Mouse (Mus musculus) heart, embryonic 15.5 days (tissue): Measurements from ENCODE around the gene Phldb2. TPM values are rescaled to one million over a fixed set of nuclear protein-coding genes. Genes with fewer than 3 reads are reported as not detected.

Source experiments
- ATAC-seq: fragments of 200-750 bp; cut with Nextera tagmentation; replicated peaks from 2 replicates; pipeline ENCODE4 v1.8.0; 2017; ENCODE audit warnings: low read depth, moderate TSS enrichment; ENCODE audit not compliant: insufficient number of reproducible peaks, insufficient read depth, low FRiP score
- H3K27ac ChIP-seq: fragments of 300-500 bp; sonication (generic); 2 replicates; pipeline ENCODE4 v1.5.1; 2015; ENCODE audit warnings: mild to moderate bottlenecking, inconsistent platforms
- H3K27me3 ChIP-seq: fragments of 300-500 bp; sonication (generic); 2 replicates; pipeline ENCODE4 v1.6.1; 2015; ENCODE audit warnings: inconsistent platforms
- H3K36me3 ChIP-seq: fragments of 300-500 bp; sonication (generic); 2 replicates; pipeline ENCODE4 v1.6.1; 2015; ENCODE audit warnings: mild to moderate bottlenecking, inconsistent platforms
- H3K4me1 ChIP-seq: fragments of 300-500 bp; sonication (generic); replicated peaks from 2 replicates; pipeline ENCODE4 v1.6.1; 2015; ENCODE audit warnings: inconsistent platforms
- H3K4me2 ChIP-seq: fragments of 300-500 bp; sonication (generic); 2 replicates; pipeline ENCODE4 v1.6.1; 2015; ENCODE audit warnings: inconsistent platforms, mild to moderate bottlenecking, moderate library complexity
- H3K4me3 ChIP-seq: fragments of 300-500 bp; sonication (generic); 2 replicates; pipeline ENCODE4 v1.5.1; 2015; ENCODE audit warnings: mild to moderate bottlenecking, inconsistent platforms
- H3K9ac ChIP-seq: fragments of 300-500 bp; sonication (generic); 2 replicates; pipeline ENCODE4 v1.6.1; 2015; ENCODE audit warnings: mild to moderate bottlenecking, inconsistent platforms
- H3K9me3 ChIP-seq: fragments of 300-500 bp; sonication (generic); replicated peaks from 2 replicates; pipeline ENCODE4 v1.6.1; 2016; ENCODE audit warnings: inconsistent platforms
- WGBS: fragments of 180-500 bp; shearing (Covaris S2); methylation state at CpG from one replicate; pipeline ENCODE4 v1.1.7; 2015; ENCODE audit warnings: mixed read lengths; 5-methylcytosine and 5-hydroxymethylcytosine counted together
- polyA plus RNA-seq: library from polyadenylated mRNA; unstranded; fragments of >200 nt; fragmentation: Nextera tagmentation; extraction: Ambion mirVana; gene quantifications from 2 replicates; pipeline ENCODE4 v1.2.1, GENCODE M21; 2015

Phldb2 gene
- polyA plus RNA-seq, 1 experiment from 2014 or later, result 39.8 TPM

GRCm38 (mm10) chr16:45890471-45891200 lies 62.8 kb downstream of the Phldb2 start:
- Histone ChIP-seq H3K27ac (no peak overlapping the region), H3K9me3 (no peaks in the 10 kb centered on the region), H3K9ac (no peak overlapping the region), H3K27me3 (no peaks in the 10 kb centered on the region), H3K4me2 (no peak overlapping the region), H3K36me3 (no peaks in the 10 kb centered on the region), H3K4me1 (peaks cover 22% of the 10 kb centered on the region), H3K4me3 (no peak overlapping the region)
- ATAC-seq, result no peak
- WGBS, result 74% methylated on average over 4 of the region's 4 CpGs

- H3K9me3 ChIP-seq, result no peaks in the 10 kb centered on the region
- no peaks in the 10 kb centered on the region for H3K36me3 ChIP-seq
- 53% methylated on average over 4 of the region's 4 CpGs for WGBS
- H3K4me3 ChIP-seq, result no peak overlapping the region
- no peak overlapping the region for H3K4me2 ChIP-seq
- H3K27ac ChIP-seq, result no peak overlapping the region
- H3K4me1 ChIP-seq, result peaks cover 26% of the 10 kb centered on the region
- H3K9ac ChIP-seq, result no peak overlapping the region
- H3K27me3 ChIP-seq, result no peaks in the 10 kb centered on the region
- no peak for ATAC-seq
Observed at GRCm38 (mm10) chr16:45889636-45890035, 63.8 kb downstream of the Phldb2 start.

DNA sequence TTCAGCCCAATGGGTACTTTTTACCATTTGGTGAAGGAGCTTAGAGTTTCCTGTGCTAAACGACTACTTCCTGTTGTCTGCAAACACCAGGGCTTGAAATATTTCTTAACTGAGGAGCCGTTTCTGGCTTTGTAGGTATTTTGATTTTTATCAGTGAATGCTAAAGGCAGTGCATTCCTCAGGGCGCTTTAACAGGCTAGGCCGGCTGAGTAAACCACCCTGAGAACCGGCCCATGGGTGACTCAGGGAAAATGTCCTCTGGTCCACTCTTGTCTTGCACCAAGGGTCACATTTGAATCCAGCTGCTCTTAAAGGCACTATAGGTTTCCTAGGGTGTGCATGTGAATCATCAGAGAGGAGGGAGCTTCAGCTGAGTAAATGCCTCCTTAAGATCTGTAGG lies 66.8 kb downstream of the Phldb2 start:
- no peak overlapping the region for H3K27ac ChIP-seq
- ATAC-seq, result no peak
- 36% methylated on average over 5 of the region's 5 CpGs for WGBS

GRCm38 (mm10) chr16:45884194-45884593 lies 69.2 kb downstream of the Phldb2 start:
- Histone ChIP-seq H3K36me3 (no peaks in the 10 kb centered on the region), H3K4me3 (no peak overlapping the region), H3K9ac (no peak overlapping the region), H3K9me3 (no peaks in the 10 kb centered on the region), H3K4me2 (no peak overlapping the region), H3K27me3 (no peaks in the 10 kb centered on the region), H3K27ac (no peak overlapping the region), H3K4me1 (peaks cover 23% of the 10 kb centered on the region)
- ATAC-seq, result no peak
- 80% methylated on average over 2 of the region's 2 CpGs for WGBS

More for the DNA sequence above, 66.8 kb downstream of the Phldb2 start:
- Histone ChIP-seq H3K4me2 (no peak overlapping the region), H3K27me3 (no peaks in the 10 kb centered on the region), H3K9ac (no peak overlapping the region), H3K9me3 (no peaks in the 10 kb centered on the region), H3K4me1 (peaks cover 20% of the 10 kb centered on the region), H3K4me3 (no peak overlapping the region), H3K36me3 (no peaks in the 10 kb centered on the region)

DNA sequence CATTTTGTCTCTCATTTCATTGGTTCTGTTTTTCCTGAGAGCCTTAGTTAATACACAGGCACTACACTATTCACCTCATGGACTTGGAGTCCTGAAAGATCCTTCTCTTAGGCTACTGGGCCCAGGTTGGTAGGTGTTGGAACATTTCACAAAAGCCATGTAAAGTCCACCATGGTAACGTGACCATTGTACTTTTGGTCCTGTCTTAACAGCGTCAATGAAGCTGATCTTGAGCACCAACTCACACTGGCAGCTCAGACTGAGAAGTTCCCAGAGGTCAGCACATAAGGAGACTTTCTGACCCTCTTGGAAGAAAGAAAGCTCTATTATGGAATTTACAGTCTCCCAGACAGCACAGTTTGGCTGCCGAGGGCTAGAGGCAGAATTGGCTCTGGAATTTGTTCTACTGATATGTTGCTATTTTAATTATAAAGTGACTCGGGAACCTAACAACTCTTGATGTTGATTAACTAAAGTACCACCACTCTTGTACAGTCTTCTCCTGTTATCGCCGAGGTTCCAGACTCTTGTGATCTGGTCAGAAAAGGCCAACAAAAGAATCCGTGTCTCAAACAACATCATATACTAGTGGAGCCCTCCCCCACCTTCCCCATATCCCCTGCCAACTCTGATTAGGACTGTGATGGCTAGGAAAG lies 72.1 kb downstream of the Phldb2 start:
- H3K27me3 ChIP-seq, result no peaks in the 10 kb centered on the region
- H3K9me3 ChIP-seq, result no peaks in the 10 kb centered on the region
- peaks cover 24% of the 10 kb centered on the region for H3K4me1 ChIP-seq
- WGBS, result 29% methylated on average over 7 of the region's 7 CpGs
- H3K9ac ChIP-seq, result no peak overlapping the region
- H3K27ac ChIP-seq, result peak overlapping the region; percentile 81
- no peak overlapping the region for H3K4me3 ChIP-seq
- peak; percentile 87 for ATAC-seq
- H3K36me3 ChIP-seq, result no peaks in the 10 kb centered on the region
- no peak overlapping the region for H3K4me2 ChIP-seq

- 84% methylated on average over 6 of the region's 6 CpGs for WGBS
Observed at GRCm38 (mm10) chr16:45880101-45880751, 73.2 kb downstream of the Phldb2 start.

DNA sequence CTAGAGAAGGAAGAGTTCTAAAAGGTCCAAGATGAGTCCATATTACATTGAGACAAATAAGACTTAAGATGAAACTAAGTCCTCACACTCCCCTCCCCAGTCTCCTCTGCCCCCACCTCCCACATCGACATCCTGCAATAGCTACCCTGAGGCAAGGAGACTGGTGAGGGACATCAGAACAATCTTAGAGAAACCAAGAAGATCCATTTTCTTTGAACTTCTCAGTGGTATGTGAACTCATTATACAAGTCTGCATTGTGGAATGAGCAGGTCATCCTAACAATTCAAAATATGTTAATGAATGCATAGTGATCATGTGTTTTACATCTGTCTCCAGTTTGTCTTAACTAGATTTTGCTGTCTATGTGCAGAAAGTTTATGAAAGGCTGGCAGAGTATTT lies 75.7 kb downstream of the Phldb2 start:
- ATAC-seq, result no peak
- H3K9me3 ChIP-seq, result no peaks in the 10 kb centered on the region
- 82% methylated on average over 1 of the region's 1 CpGs for WGBS
- no peak overlapping the region for H3K9ac ChIP-seq
- H3K4me1 ChIP-seq, result peaks cover 19% of the 10 kb centered on the region
- H3K27ac ChIP-seq, result no peak overlapping the region
- H3K4me2 ChIP-seq, result no peak overlapping the region
- H3K27me3 ChIP-seq, result no peaks in the 10 kb centered on the region
- no peak overlapping the region for H3K4me3 ChIP-seq
- no peaks in the 10 kb centered on the region for H3K36me3 ChIP-seq

More at GRCm38 (mm10) chr16:45880101-45880751, 73.2 kb downstream of the Phldb2 start:
- Histone ChIP-seq H3K27ac (0 out of 2 replicates have a peak overlapping the region, but pooled peaks have one; percentile 81), H3K9ac (no peak overlapping the region), H3K4me3 (no peak overlapping the region), H3K9me3 (no peaks in the 10 kb centered on the region), H3K27me3 (no peaks in the 10 kb centered on the region), H3K36me3 (no peaks in the 10 kb centered on the region), H3K4me2 (no peak overlapping the region), H3K4me1 (peaks cover 16% of the 10 kb centered on the region)
- no peak for ATAC-seq

GRCm38 (mm10) chr16:45877171-45877570 lies 76.2 kb downstream of the Phldb2 start:
- no peak overlapping the region for H3K4me2 ChIP-seq
- peaks cover 18% of the 10 kb centered on the region for H3K4me1 ChIP-seq
- H3K9ac ChIP-seq, result no peak overlapping the region
- H3K36me3 ChIP-seq, result no peaks in the 10 kb centered on the region
- WGBS, result 65% methylated on average over 5 of the region's 5 CpGs
- H3K9me3 ChIP-seq, result no peaks in the 10 kb centered on the region
- no peaks in the 10 kb centered on the region for H3K27me3 ChIP-seq
- peak overlapping the region; percentile 35; the same call in 1 of the 2 replicates for H3K27ac ChIP-seq
- no peak overlapping the region for H3K4me3 ChIP-seq
- no peak for ATAC-seq

- no peaks in the 10 kb centered on the region for H3K36me3 ChIP-seq
- H3K27ac ChIP-seq, result peak overlapping the region; percentile 67
- H3K4me1 ChIP-seq, result peaks cover 21% of the 10 kb centered on the region
- H3K4me2 ChIP-seq, result no peak overlapping the region
- H3K4me3 ChIP-seq, result no peak overlapping the region
- WGBS, result 33% methylated on average over 4 of the region's 4 CpGs
- H3K27me3 ChIP-seq, result no peaks in the 10 kb centered on the region
- no peak overlapping the region for H3K9ac ChIP-seq
- no peaks in the 10 kb centered on the region for H3K9me3 ChIP-seq
- peak; percentile 82 for ATAC-seq
Observed at GRCm38 (mm10) chr16:45873397-45873796, 80.0 kb downstream of the Phldb2 start.

DNA sequence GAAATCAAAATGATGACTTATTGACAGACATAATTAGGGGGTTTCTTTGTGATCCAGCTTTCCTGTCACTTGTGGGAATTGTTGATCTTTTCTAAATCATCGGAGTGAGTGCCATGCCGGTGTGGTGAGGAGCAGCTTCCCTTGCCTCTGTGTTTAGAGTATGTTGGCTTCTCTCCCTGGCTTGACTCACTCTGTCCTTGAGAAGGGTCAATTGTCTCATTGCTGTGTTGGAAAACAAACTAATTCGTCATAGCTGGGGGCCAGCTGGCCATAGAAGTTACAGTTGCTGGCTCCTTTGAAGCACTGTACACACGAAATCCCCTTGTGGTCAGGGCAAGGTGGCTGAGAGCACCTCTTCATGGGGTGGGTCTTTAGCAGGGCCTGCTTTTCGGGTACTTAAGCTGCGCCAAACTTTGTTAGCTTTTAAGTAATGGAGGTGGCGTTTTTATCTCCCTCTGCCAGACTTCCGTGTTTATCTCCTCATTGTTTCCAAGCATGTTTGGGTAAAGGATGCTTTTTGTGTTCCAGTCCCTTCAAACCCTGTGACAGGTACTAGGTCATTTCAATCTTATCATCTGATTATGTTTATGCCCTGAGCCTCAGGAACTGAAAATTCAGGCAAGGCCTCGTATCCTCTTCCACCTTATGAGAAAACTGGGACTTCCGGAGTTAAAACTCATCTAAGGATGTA lies 82.0 kb downstream of the Phldb2 start:
- Histone ChIP-seq H3K4me2 (no peak overlapping the region), H3K4me3 (no peak overlapping the region), H3K4me1 (peaks cover 15% of the 10 kb centered on the region), H3K27ac (peak overlapping the region; percentile 32), H3K9me3 (no peaks in the 10 kb centered on the region), H3K27me3 (no peaks in the 10 kb centered on the region), H3K36me3 (no peaks in the 10 kb centered on the region), H3K9ac (no peak overlapping the region)
- peak; percentile 40; the same call in 1 of the 2 replicates for ATAC-seq
- 42% methylated on average over 10 of the region's 10 CpGs for WGBS

- H3K4me1 ChIP-seq, result peaks cover 15% of the 10 kb centered on the region
- no peak for ATAC-seq
- no peak overlapping the region for H3K4me2 ChIP-seq
- H3K4me3 ChIP-seq, result no peak overlapping the region
- no peaks in the 10 kb centered on the region for H3K9me3 ChIP-seq
- H3K36me3 ChIP-seq, result no peaks in the 10 kb centered on the region
- WGBS, result 44% methylated on average over 2 of the region's 2 CpGs
- H3K27ac ChIP-seq, result 0 out of 2 replicates have a peak overlapping the region, but pooled peaks have one; percentile 32
- no peak overlapping the region for H3K9ac ChIP-seq
- H3K27me3 ChIP-seq, result no peaks in the 10 kb centered on the region
Observed at GRCm38 (mm10) chr16:45870651-45871050, 82.7 kb downstream of the Phldb2 start.
